Mouse (Mus musculus) MN1 (cell line): ENCODE measurements around the gene Aip.

Experiments
- DNase-seq: peaks from one replicate; pipeline ENCODE4 v3.0.0-alpha.2; 2016; ENCODE audit warnings: low spot score

The Aip gene

DNA sequence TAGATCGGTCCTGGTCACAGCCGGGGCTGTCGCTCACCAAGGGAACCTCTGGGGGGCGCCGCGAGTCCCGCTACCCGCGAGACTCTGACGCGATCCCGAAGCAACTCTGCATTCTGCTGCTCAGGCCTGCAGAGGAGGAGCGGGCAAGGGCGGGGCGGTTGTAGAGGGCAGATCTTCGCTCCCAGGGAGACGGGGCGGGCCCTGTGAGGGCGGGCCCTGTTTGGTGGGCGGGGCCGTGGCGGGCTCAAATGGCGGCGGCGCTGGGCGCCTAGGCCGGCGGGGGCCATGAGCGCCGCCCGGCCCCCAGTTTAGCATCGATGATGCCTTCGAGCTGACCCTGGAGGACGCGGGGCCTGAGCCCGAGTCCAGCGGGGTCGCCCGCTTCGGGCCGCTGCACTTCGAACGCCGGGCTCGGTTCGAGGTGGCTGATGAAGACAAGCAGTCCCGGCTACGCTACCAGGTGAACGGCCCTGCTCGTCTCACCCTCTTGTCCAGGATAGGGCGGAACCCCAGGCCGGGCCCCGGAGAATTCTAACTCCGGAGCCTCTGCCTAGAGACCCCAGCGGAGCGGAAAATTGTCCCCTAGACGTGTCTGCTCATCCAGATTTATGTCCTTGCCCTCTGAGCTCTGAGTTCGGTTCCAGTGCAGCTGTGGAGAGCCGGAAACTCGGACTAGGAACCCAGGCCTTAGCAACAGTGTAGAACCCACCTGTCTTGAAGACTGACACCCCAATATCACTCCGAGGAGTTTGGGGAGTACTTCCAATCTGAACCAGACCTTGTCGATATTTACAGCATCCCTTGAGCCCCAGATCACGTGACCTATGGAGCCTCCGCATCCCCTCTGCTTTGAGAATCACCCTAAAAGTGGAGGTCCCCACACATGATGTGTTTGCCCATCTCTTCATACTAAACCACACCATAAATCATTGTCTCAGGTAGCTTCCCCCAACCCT, at the start of gene Aip:
TSS of gene Aip (minus strand) at position 118 of the 956 bp plus-strand sequence.
- peak; percentile 95 for DNase-seq

DNA sequence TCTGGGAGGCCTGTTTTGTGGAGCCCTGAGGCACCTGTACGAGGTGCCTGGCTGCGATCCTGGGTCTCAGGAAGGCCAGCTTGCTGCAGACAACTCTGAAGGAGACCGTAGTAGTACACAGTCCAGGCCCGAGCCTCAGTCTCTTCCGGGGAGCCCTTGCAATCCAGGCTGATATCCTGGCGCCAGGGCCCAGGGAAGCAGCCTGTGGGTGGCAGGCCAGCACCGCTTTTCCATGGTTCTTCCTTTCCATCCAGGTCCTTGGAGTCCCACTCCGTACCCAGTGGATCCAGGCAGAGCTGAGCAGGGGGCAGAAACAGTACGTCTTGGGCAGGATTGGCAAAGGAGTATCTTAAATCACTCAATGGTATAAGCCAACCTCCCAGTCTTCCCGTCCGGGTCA, 47.3 kb upstream of the Aip start:
- DNase-seq: no peak

DNA sequence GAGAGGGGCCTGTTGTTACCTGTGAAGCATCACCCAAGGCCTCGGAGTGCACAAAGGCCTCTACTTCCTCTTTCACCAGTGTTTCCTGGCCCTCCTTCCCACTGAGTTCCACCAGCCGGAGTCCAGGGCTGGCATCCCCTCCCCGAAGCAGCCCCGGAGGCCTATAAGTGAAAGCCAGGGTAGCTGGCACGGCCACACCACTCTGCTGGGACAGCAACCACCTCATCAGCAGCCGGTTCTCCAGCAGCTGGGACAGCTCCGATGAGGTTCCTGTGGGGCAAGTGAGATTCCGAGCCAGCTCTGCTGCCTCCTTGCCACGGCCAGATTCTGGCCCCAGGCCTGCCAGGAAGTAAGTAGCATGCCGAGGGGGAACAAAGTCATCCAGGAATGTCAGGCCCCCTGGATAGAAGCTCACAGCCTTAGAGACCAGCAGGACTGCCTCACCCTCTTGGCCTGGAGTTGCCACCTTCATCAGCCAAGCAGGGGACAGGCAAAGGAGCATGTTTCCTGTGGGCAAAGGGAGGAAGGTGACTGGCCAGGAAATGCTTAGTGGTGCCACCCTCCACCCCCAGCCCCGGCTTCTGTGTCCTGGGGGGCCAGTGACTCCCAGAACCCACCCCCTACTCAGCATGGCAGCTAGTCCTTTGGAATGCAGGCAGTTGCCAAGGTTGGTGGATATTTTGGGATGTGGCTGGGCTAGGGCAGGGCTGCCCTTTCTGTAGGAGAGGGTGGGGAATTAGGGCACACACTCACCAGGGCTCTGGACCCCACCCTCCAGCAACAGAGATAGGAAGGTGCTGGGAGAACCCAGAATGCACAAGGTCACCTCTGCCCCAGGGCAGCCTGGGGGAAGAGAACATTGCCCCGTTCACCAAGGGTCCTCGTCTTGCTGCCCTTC, 46.0 kb upstream of the Aip start:
- DNase-seq: no peak

DNA sequence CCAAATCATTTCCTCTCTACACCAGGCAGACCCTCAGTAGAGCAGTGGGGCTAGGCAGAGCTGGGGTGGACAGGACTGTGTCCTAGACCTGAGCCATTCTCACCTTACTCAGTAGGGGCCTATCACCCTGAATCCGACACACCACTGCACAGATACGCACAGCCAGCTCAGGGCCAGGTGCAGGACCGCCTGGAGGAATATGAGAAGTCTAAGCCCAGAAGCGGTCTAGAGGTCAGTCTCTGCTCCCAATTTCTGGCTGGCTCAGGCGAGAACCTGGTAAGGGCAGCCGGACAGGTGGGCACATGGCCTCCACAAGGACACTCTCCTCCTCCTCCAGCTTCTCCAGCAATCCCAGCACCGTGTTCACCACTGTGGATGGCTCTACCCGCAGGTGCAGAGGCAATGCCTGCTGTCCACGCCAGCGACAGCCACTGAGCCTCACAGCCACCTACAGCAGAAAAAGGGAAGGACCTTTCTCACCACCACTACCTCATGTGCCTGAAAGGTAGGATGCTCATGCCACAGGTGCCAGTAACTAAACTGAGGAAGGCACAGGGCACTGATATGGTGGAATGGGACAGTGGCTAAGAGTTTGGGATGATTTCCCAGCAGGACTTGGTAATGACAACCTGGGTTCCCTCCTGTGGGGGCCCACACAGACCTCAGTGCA, 45.2 kb upstream of the Aip start:
- DNase-seq: no peak

- no peak for DNase-seq
Measured at GRCm38 (mm10) chr19:4169810-4170209, 44.2 kb upstream of the Aip start.

DNA sequence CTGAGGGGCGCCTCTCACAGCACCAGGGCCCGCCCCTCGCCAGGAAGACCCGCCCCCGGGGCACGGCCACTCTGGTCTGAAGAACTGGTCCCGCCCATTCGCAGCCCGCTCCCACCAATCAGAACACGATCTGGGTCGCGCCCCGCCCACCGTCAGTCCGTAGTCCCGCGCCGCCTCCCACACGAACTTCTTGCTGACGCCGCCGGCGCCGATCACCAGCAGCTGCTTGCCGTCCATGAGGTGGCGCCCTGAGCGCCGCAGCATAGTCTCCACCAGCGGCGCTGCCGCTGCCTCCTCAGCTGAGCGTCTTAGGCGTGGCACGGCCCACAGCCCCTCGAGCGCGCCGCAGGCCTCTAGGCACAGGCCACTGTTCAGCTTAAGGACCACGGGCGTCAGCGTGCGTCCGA, 43.7 kb upstream of the Aip start:
- DNase-seq: peak; percentile 96

DNA sequence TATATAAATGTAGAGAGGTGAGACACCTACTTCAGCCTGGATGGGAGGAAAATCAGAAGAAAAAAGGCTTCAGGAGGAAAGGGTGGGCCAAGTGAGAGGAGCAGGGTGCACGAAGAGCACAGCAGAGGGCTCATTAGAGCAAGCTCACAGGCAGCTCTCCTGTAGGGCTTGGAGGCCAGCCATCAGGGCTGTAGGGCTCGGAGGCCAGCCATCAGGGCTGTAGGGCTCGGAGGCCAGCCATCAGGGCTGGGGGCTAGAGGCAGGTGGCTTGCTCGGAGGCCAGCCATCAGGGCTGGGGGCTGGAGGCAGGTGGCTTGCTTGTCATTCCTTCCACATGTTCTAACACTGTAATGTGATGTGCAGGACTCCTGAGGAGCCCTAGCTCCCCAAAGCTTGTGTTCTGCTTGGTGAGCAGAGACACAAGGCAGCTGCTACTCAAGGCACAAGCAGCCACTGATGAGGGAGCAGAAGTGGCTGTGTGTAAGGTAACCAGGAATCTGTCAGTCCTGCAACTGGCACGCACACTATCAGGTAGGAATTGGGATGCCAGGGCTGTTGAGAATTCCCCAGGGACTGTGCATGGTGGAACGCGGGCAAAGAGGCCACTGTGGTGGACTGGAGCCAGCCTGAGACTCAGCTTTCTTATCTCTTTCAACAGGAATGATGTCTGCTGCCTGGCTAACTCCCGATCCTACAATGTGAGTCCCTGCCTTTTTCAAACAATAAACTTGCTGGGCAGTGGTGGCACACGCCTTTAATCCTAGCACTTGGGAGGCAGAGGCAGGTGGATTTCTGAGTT, 41.2 kb upstream of the Aip start:
- peak; percentile 51 for DNase-seq

- DNase-seq: no peak
Measured at GRCm38 (mm10) chr19:4164721-4165120, 39.1 kb upstream of the Aip start.

- DNase-seq: no peak
Measured at GRCm38 (mm10) chr19:4164100-4164499, 38.4 kb upstream of the Aip start.

DNA sequence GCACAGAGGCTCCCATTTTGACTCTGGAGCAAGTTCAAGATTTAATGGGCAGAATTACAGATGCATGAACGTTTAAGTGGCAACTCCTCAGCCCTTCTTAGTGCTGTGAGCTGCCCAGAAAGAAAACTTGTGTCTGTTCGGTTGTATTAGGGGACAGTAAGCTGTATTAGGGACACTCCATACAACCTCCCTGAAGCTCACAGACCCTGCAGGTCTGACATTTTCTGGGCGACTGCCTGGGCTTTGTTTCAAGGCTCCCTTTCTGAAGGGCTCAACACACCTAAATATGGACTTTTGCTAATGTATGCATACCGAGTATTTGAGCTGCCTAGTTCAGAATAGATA, 37.9 kb upstream of the Aip start:
- no peak for DNase-seq

GRCm38 (mm10) chr19:4162646-4163542, 37.2 kb upstream of the Aip start, which contains the start of gene Rps6kb2:
Gene Rps6kb2 (minus strand): TSS chr19:4163354.
- peak; percentile 93 for DNase-seq

DNA sequence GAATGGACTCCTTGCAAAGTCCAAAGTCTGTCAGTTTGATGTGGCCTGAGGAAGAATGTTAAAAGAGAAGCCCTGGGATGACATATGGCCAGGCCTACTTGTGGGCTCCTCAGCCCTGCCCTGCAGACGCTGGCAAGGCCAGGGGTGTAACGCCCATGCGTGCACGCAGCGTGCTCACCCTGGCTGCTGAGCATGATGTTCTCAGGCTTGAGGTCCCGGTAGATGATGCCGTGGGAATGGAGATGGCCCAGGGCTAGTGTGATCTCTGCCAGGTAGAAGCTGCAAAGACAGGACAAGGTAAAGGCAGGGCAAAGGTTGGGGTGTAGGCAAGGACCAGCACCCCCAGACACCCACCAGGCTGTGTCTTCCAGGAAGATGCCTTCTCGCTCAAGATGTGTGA, 33.4 kb upstream of the Aip start:
- DNase-seq: no peak

GRCm38 (mm10) chr19:4156771-4157170, 31.1 kb upstream of the Aip start:
- no peak for DNase-seq

DNA sequence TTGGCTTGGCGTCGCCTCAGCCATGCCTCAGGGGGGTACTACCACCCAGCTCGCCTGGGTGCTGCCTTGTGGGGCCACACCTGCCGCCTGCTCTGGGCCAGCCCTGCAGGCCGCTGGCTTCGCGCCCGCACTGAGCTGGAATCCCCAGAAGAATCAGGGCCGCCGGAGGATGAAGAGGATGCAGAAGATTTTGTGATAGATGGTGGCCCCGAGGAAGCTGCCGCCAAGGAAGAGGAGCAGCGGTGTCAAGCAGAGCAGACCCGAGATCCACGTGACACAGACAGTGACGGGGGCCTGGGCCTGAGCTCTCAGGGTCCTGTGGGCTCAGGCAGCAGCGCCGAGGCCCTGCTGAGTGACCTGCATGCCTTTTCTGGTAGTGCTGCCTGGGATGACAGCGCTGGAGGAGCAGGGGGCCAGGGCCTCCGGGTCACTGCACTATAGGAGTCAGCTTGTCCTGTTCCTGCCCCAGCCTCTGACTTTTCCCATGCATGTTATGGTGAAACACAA, 30.5 kb upstream of the Aip start:
- no peak for DNase-seq

DNA sequence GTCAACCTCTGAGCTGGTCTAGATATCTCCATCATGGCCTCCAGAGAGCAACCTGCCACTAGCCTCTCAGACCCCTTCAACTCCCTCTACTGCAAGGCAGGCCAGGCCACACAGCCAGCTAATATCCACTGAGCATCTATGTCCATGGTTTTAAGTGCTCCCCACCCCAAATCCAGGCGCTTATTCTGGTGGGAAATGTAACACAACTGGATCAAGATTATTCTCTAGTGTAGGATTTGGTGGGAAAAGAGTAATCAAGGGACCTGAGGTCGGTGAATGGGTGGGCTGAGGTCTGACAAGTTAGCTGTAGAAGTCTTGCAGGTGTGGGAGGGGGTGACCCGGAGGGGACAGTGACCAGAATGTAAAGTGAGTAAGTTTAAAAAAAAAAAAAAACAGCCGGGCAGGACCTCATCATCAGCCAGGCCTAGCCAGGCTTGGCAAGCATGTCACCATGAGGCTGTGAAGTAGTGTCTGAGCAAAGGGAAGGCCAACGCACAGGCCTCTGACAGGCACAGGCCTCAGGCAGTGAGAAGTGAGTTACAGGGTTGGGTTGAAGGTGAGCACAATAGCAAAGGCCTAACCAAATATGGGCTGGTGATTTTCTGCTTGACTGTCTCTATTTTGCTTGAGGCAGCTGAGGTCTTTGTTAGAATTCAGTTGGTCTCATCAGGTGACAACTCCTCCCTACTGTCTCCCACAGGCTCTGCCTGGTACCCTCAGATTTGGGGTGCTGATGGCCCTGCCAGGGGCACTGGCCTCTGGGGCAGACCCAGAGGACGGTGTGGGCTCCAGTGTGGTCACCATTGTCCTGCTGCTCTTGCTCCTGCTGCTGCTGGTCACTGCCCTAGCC, 29.8 kb upstream of the Aip start:
- no peak for DNase-seq

DNA sequence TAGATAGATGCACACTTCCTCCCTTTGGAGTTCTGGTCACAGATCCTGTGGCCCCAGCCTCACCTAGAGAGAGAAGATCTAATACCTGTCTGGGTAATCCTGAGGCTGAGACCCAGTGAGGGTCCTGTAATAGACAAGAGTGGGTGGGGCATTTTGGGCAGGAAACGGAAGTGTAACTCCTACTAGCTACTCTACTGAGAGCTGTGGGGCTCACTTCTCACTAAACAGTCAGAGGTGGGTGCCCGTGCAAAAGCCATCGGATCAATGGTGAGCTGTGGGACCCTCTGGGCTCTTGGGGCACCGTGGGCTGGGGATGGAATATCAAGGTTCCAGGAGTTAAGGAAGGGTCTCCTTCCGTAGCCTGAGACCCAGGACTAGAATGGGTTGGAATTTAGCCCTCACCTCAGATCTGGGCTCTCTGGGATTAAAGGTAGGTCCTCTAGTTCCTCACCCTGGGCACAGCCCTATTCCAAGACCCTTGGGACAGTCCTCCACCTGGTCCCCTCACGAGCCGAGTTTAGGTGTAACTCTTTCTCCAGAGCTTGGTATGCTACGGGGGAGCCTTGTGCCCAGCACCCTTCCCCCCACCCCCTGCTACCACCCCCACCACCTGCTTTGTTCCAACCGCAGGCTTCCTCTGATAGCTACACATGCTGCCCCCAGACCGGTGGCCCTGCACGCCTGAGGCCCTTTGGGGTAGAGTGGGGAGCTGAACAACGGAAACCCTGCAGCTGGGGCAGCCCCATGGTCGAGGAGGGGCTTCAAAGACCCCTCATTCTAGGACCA, 29.0 kb upstream of the Aip start:
- no peak for DNase-seq

DNA sequence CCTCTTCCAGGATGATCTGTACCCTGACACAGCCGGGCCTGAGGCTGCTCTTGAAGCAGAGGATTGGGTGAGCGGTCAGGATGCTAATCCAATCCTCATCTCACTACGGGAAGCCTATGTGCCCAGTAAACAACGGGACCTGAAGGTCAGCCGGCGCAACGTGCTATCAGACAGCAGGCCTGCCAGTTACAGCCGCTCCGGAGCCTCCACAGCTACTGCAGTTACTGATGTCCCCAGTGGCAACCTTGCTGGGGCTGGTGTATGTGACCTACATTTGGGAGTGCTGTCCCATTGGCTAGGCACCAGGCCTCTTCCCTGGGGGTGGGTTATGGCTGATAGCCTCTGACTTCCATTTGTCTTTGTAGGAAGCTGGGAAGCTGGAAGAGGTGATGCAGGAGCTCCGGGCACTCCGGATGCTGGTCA, 27.6 kb upstream of the Aip start, which contains the start of gene Ptprcap:
TSS of gene Ptprcap (plus strand) at position 373 of the 423 bp plus-strand sequence.
- peak; percentile 51 for DNase-seq
